Mouse (Mus musculus) testis, adult 2 months (tissue): ENCODE data around the gene Pth1r.

Experiments used
- CTCF ChIP-seq: fragments of 200-500 bp; IDR thresholded peaks from 2 replicates; pipeline ENCODE4 v1.5.1; 2012; ENCODE audit warnings: low read depth, mild to moderate bottlenecking, inconsistent platforms, low read length, moderate library complexity; ENCODE audit not compliant: control insufficient read depth, insufficient read depth, insufficient replicate concordance
- POLR2A ChIP-seq: fragments of 200-500 bp; IDR thresholded peaks from 2 replicates; pipeline ENCODE4 v1.6.1; 2012; ENCODE audit warnings: low read depth, mild to moderate bottlenecking, inconsistent platforms, low read length, moderate library complexity; ENCODE audit not compliant: control insufficient read depth

DNA sequence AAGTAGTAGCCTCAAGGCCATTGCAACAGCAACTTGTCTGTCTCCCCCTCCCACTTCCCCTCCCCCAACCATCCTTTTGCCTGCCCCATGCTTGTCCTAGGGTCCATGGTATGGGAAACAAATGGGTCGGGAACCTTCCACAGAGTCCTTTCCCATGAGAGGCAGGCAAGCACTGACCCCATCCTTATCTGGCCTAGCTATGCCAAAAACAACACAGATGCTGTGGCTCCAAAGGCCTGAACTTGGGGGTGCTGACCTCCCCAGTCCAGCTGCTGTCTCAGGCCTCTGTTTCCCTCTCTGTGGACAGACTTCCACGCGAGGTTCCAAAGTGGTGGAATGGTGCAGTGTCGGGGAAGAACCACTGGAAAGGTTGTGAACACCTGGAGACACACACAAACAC, 6.8 kb upstream of the Pth1r start:
- TF ChIP-seq CTCF = no peak
- no peak for TF ChIP-seq POLR2A
